Mouse (Mus musculus) cerebellum, adult 9-11 months (tissue): ENCODE measurements around the gene Nacc1.
A peak's percentile ranks its signal among the peaks of the same experiment; 100 is the strongest.
"Not testable (repeated sequence)": the region's sequence is repeated elsewhere in the genome, so short reads cannot be mapped to it uniquely, and the experiment has no call there.

Source experiments
- DNase-seq: peaks from one replicate; pipeline ENCODE4 v3.0.0; 2022

Gene Nacc1

GRCm38 (mm10) chr8:84637946-84638554 lies 49.6 kb downstream of the Nacc1 start:
- DNase-seq = peak; percentile 58

DNA sequence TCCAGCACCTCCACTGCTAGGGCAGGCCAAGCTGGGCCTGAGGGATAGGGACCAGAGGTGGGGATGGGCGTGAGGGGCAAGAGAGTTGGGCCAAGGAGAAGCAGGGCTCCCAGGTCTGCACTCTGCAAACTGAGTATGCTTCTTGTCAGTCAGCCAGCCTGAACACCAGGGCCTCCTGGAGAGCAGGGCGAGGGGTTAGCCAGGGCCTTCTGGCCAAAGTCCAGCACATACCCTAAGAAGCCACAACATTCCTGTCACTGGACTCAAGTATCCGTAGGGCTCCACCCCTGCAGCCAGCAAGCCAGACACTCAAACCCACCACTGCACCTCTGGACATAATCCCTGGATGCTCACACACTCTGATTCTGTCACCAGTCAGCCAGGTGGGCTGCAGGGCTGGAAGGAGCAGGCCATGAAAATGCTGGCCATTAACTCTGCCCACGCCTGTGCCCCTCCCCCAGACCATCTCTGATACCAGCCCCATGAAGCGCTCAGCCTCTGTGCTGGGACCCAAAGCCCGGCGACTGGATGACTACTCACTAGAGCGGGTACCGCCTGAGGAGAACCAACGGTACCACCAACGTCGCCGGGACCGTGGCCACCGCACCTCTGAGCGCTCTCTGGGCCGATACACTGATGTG lies 51.5 kb downstream of the Nacc1 start:
- DNase-seq = peak; percentile 82

GRCm38 (mm10) chr8:84635397-84636050 lies 52.1 kb downstream of the Nacc1 start:
- DNase-seq = no peak

GRCm38 (mm10) chr8:84634849-84635304 lies 52.8 kb downstream of the Nacc1 start:
- DNase-seq = peak; percentile 99

- peak; percentile 71 for DNase-seq
Measured at GRCm38 (mm10) chr8:84633841-84634584, 53.6 kb downstream of the Nacc1 start.

GRCm38 (mm10) chr8:84631813-84632212 lies 55.8 kb downstream of the Nacc1 start:
- no peak for DNase-seq

DNA sequence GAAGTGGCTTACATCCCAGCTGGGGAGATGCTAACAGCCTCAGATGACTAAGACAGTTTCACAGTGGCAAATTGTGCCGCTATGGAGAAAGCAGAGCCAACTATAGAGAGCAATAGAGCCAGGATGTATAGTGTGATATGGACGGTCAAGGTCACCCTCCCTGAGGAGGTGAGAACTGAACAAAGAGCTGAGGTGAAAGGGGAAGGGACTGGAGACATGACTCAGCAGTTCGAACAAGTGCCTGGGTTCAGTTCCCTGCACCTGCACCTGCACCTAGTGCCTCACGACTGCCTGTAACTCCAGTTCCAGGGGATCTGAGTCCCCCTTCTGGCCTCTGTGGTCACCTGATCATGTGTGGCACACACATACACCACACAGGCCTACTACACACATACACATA lies 57.5 kb downstream of the Nacc1 start:
- DNase-seq = no peak

- no peak for DNase-seq
Measured at GRCm38 (mm10) chr8:84629586-84629985, 58.1 kb downstream of the Nacc1 start.

GRCm38 (mm10) chr8:84623425-84623824 lies 64.2 kb downstream of the Nacc1 start:
- not testable (repeated sequence) for DNase-seq

GRCm38 (mm10) chr8:84621102-84621625 lies 66.5 kb downstream of the Nacc1 start:
- no peak for DNase-seq
